Mouse (Mus musculus): ENCODE measurements around the gene Zfp36l1.

GRCm38 (mm10) chr12:80081440-80081839 is 31.4 kb downstream of the Zfp36l1 start:
- no peak for TF ChIP-seq POLR2A (IDR thresholded peaks at IDR 0.05; ENCODE audit: low read depth, low read length)
- TF ChIP-seq CTCF (IDR thresholded peaks at IDR 0.05; ENCODE audit: extremely low read depth, insufficient read depth, insufficient read length, insufficient replicate concordance), result no peak

Data from spleen, adult 2 months (tissue).